Mouse (Mus musculus): Measurements from ENCODE around the gene Gm4881. TPM values are rescaled to one million over a fixed set of nuclear protein-coding genes. Genes with fewer than 3 reads are reported as not detected.
"Not testable (repeated sequence)": the region's sequence is repeated elsewhere in the genome, so short reads cannot be mapped to it uniquely, and the experiment has no call there.

Gene Gm4881
- total RNA-seq, 2 experiments from 2014 or later = not detected

GRCm38 (mm10) chr7:24901842-24902241, 42.5 kb downstream of the Gm4881 start:
- no peak for ATAC-seq (replicated peaks; ENCODE audit: low FRiP score, poor library complexity, severe bottlenecking)

GRCm38 (mm10) chr7:24901114-24901513, 43.2 kb downstream of the Gm4881 start:
- ATAC-seq (replicated peaks; ENCODE audit: low FRiP score, poor library complexity, severe bottlenecking) = no peak

- no peak for ATAC-seq (replicated peaks; ENCODE audit: low FRiP score, poor library complexity, severe bottlenecking)
Observed at GRCm38 (mm10) chr7:24897959-24898358, 46.3 kb downstream of the Gm4881 start.

GRCm38 (mm10) chr7:24897224-24897623, 47.1 kb downstream of the Gm4881 start, which contains the start of gene Cd79a:
Gene Cd79a, plus strand, starts transcription at chr7:24897381.
- no peak for ATAC-seq (replicated peaks; ENCODE audit: low FRiP score, poor library complexity, severe bottlenecking)

- ATAC-seq (replicated peaks; ENCODE audit: low FRiP score, poor library complexity, severe bottlenecking) = no peak
Observed at GRCm38 (mm10) chr7:24896269-24896668, 48.0 kb downstream of the Gm4881 start.

- ATAC-seq (replicated peaks; ENCODE audit: low FRiP score, poor library complexity, severe bottlenecking) = not testable (repeated sequence)
Observed at GRCm38 (mm10) chr7:24895749-24896148, 48.5 kb downstream of the Gm4881 start.

GRCm38 (mm10) chr7:24892125-24892583, 52.1 kb downstream of the Gm4881 start:
- ATAC-seq (replicated peaks; ENCODE audit: low FRiP score, poor library complexity, severe bottlenecking) = no peak

- no peak for ATAC-seq (replicated peaks; ENCODE audit: low FRiP score, poor library complexity, severe bottlenecking)
Observed at GRCm38 (mm10) chr7:24891241-24892124, 52.8 kb downstream of the Gm4881 start.

- peak; percentile 87 for ATAC-seq (replicated peaks; ENCODE audit: low FRiP score, poor library complexity, severe bottlenecking)
Observed at GRCm38 (mm10) chr7:24890281-24891216, 53.7 kb downstream of the Gm4881 start.

GRCm38 (mm10) chr7:24889431-24890220, 54.7 kb downstream of the Gm4881 start:
- ATAC-seq (replicated peaks; ENCODE audit: low FRiP score, poor library complexity, severe bottlenecking) = no peak

- no peak for ATAC-seq (replicated peaks; ENCODE audit: low FRiP score, poor library complexity, severe bottlenecking)
Observed at GRCm38 (mm10) chr7:24887096-24887495, 57.2 kb downstream of the Gm4881 start.

GRCm38 (mm10) chr7:24886308-24886633, 58.0 kb downstream of the Gm4881 start:
- no peak for ATAC-seq (replicated peaks; ENCODE audit: low FRiP score, poor library complexity, severe bottlenecking)

GRCm38 (mm10) chr7:24885468-24886307, 58.6 kb downstream of the Gm4881 start:
- ATAC-seq (replicated peaks; ENCODE audit: low FRiP score, poor library complexity, severe bottlenecking) = no peak

- ATAC-seq (replicated peaks; ENCODE audit: low FRiP score, poor library complexity, severe bottlenecking) = no peak
Observed at GRCm38 (mm10) chr7:24884693-24885291, 59.5 kb downstream of the Gm4881 start.

- ATAC-seq (replicated peaks; ENCODE audit: low FRiP score, poor library complexity, severe bottlenecking) = peak; percentile 89
Observed at GRCm38 (mm10) chr7:24883896-24884692, 60.2 kb downstream of the Gm4881 start, which contains the start of gene Rps19. Gene Rps19, plus strand, starts transcription at chr7:24884371.

- ATAC-seq (replicated peaks; ENCODE audit: low FRiP score, poor library complexity, severe bottlenecking) = no peak
Observed at GRCm38 (mm10) chr7:24882416-24883199, 61.7 kb downstream of the Gm4881 start.

GRCm38 (mm10) chr7:24879620-24880019, 64.7 kb downstream of the Gm4881 start:
- ATAC-seq (replicated peaks; ENCODE audit: low FRiP score, poor library complexity, severe bottlenecking) = no peak

All from erythroid progenitor cell, adult 5-6 weeks (primary cell).